Mouse (Mus musculus) myocyte (in vitro differentiated cells): ENCODE results near the gene 1700001C19Rik. TPM values are rescaled to one million over a fixed set of nuclear protein-coding genes. Genes with fewer than 3 reads are reported as not detected.

Experiments used
- polyA plus RNA-seq: library from polyadenylated mRNA; unstranded; fragments of >200 nt; fragmentation: generic; extraction: Trizol; gene quantifications from one replicate; pipeline ENCODE4 v1.2.1, GENCODE M21; 2012; ENCODE audit warnings: missing spikeins

Gene 1700001C19Rik
- polyA plus RNA-seq, 1 experiment, result not detected

Other genes starting within 250 kb of the 1700001C19Rik start
- 97.9 TPM for gene Mrps10, start 68.5 kb downstream of the 1700001C19Rik start, polyA plus RNA-seq
- 0.20 TPM for gene Guca1b, start 52.0 kb downstream of the 1700001C19Rik start, polyA plus RNA-seq
- 1.2 TPM for gene Guca1a, start 36.8 kb downstream of the 1700001C19Rik start, polyA plus RNA-seq
- 0.08 TPM for gene AI661453, start 761 bp downstream of the 1700001C19Rik start, polyA plus RNA-seq
- gene Taf8, start 64.9 kb upstream of the 1700001C19Rik start, polyA plus RNA-seq, result 13.4 TPM
- 858 TPM for gene Ccnd3, start 67.7 kb upstream of the 1700001C19Rik start, polyA plus RNA-seq
- gene Bysl, start 174.1 kb upstream of the 1700001C19Rik start, polyA plus RNA-seq, result 41.0 TPM
- gene Med20, start 174.2 kb upstream of the 1700001C19Rik start, polyA plus RNA-seq, result 33.4 TPM
- gene Gm20517, start 174.2 kb upstream of the 1700001C19Rik start, polyA plus RNA-seq, result 1.5 TPM
- 2.5 TPM for gene Usp49, start 193.3 kb upstream of the 1700001C19Rik start, polyA plus RNA-seq